Mouse (Mus musculus) limb, embryonic 15.5 days (tissue): ENCODE data around the gene Myh10. TPM values are rescaled to one million over a fixed set of nuclear protein-coding genes. Genes with fewer than 3 reads are reported as not detected.

ENCODE experiments used
- ATAC-seq: fragments of 200-750 bp; cut with Nextera tagmentation; 2 replicates; pipeline ENCODE4 v1.8.0; 2017; ENCODE audit warnings: low read depth, moderate TSS enrichment; ENCODE audit not compliant: insufficient number of reproducible peaks, low FRiP score, low TSS enrichment
- H3K27ac ChIP-seq: fragments of 300-500 bp; sonication (generic); 2 replicates; pipeline ENCODE4 v1.5.1; 2015; ENCODE audit warnings: moderate library complexity, mild to moderate bottlenecking, inconsistent platforms
- H3K27me3 ChIP-seq: fragments of 300-500 bp; sonication (generic); 2 replicates; pipeline ENCODE4 v1.6.1; 2015; ENCODE audit warnings: inconsistent platforms
- H3K36me3 ChIP-seq: fragments of 300-500 bp; sonication (generic); 2 replicates; pipeline ENCODE4 v1.6.1; 2015; ENCODE audit warnings: inconsistent platforms
- H3K4me1 ChIP-seq: fragments of 300-500 bp; sonication (generic); 2 replicates; pipeline ENCODE4 v1.6.1; 2015; ENCODE audit warnings: inconsistent platforms
- H3K4me2 ChIP-seq: fragments of 300-500 bp; sonication (generic); 2 replicates; pipeline ENCODE4 v1.6.1; 2015; ENCODE audit warnings: mild to moderate bottlenecking, inconsistent platforms
- H3K4me3 ChIP-seq: fragments of 300-500 bp; sonication (generic); 2 replicates; pipeline ENCODE4 v1.5.1; 2015; ENCODE audit warnings: mild to moderate bottlenecking, inconsistent platforms
- H3K9ac ChIP-seq: fragments of 300-500 bp; sonication (generic); 2 replicates; pipeline ENCODE4 v1.6.1; 2015; ENCODE audit warnings: inconsistent platforms
- H3K9me3 ChIP-seq: fragments of 300-500 bp; sonication (generic); 2 replicates; pipeline ENCODE4 v1.6.1; 2016; ENCODE audit warnings: inconsistent platforms
- WGBS: fragments of 180-500 bp; shearing (Covaris S2); methylation state at CpG from one replicate; pipeline ENCODE4 v1.1.7; 2015; 5-methylcytosine and 5-hydroxymethylcytosine counted together
- polyA plus RNA-seq: library from polyadenylated mRNA; unstranded; fragments of >200 nt; fragmentation: Nextera tagmentation; extraction: Ambion mirVana; gene quantifications from 2 replicates; pipeline ENCODE4 v1.2.1, GENCODE M21; 2015

Gene Myh10
- polyA plus RNA-seq, 1 experiment from 2014 or later, result 106 TPM

- no peaks in the 10 kb centered on the region for H3K9me3 ChIP-seq
- H3K27me3 ChIP-seq, result no peaks in the 10 kb centered on the region
- ATAC-seq, result no peak
- no peaks in the 10 kb centered on the region for H3K4me1 ChIP-seq
- no peak overlapping the region for H3K4me3 ChIP-seq
- H3K4me2 ChIP-seq, result no peak overlapping the region
- no peak overlapping the region for H3K27ac ChIP-seq
- peaks cover 79% of the 10 kb centered on the region for H3K36me3 ChIP-seq
- 85% methylated on average over 14 of the region's 14 CpGs for WGBS
- H3K9ac ChIP-seq, result no peak overlapping the region
These were observed 89.2 kb downstream of the Myh10 start for GRCm38 (mm10) chr11:68780466-68781114.

GRCm38 (mm10) chr11:68782336-68782735, 91.0 kb downstream of the Myh10 start:
- no peaks in the 10 kb centered on the region for H3K9me3 ChIP-seq
- H3K4me3 ChIP-seq, result no peak overlapping the region
- WGBS, result 79% methylated on average over 9 of the region's 9 CpGs
- no peak overlapping the region for H3K9ac ChIP-seq
- no peak for ATAC-seq
- peaks cover 82% of the 10 kb centered on the region for H3K36me3 ChIP-seq
- no peak overlapping the region for H3K4me2 ChIP-seq
- H3K27me3 ChIP-seq, result no peaks in the 10 kb centered on the region
- no peaks in the 10 kb centered on the region for H3K4me1 ChIP-seq
- H3K27ac ChIP-seq, result no peak overlapping the region

GRCm38 (mm10) chr11:68785813-68786212, 94.5 kb downstream of the Myh10 start:
- no peaks in the 10 kb centered on the region for H3K9me3 ChIP-seq
- WGBS, result 75% methylated on average over 8 of the region's 8 CpGs
- H3K36me3 ChIP-seq, result peaks cover 94% of the 10 kb centered on the region
- no peak overlapping the region for H3K9ac ChIP-seq
- H3K27ac ChIP-seq, result no peak overlapping the region
- ATAC-seq, result no peak
- H3K4me2 ChIP-seq, result no peak overlapping the region
- no peaks in the 10 kb centered on the region for H3K4me1 ChIP-seq
- no peaks in the 10 kb centered on the region for H3K27me3 ChIP-seq
- no peak overlapping the region for H3K4me3 ChIP-seq

GRCm38 (mm10) chr11:68787222-68787621, 95.9 kb downstream of the Myh10 start:
- 92% methylated on average over 9 of the region's 9 CpGs for WGBS

GRCm38 (mm10) chr11:68790720-68791119, 99.4 kb downstream of the Myh10 start:
- Histone ChIP-seq H3K27ac (no peak overlapping the region), H3K4me1 (no peaks in the 10 kb centered on the region), H3K27me3 (no peaks in the 10 kb centered on the region), H3K9me3 (no peaks in the 10 kb centered on the region), H3K4me3 (no peak overlapping the region), H3K9ac (no peak overlapping the region), H3K36me3 (peaks cover 97% of the 10 kb centered on the region), H3K4me2 (no peak overlapping the region)
- WGBS, result 88% methylated on average over 10 of the region's 10 CpGs
- no peak for ATAC-seq

More at GRCm38 (mm10) chr11:68787222-68787621, 95.9 kb downstream of the Myh10 start:
- Histone ChIP-seq H3K27ac (no peak overlapping the region), H3K9me3 (no peaks in the 10 kb centered on the region), H3K4me3 (no peak overlapping the region), H3K36me3 (peaks cover 95% of the 10 kb centered on the region), H3K27me3 (no peaks in the 10 kb centered on the region), H3K9ac (no peak overlapping the region), H3K4me2 (no peak overlapping the region), H3K4me1 (no peaks in the 10 kb centered on the region)
- ATAC-seq, result no peak

GRCm38 (mm10) chr11:68791794-68792193, 100.4 kb downstream of the Myh10 start:
- no peak for ATAC-seq
- Histone ChIP-seq H3K9me3 (no peaks in the 10 kb centered on the region), H3K36me3 (peaks cover 95% of the 10 kb centered on the region), H3K9ac (no peak overlapping the region), H3K27ac (no peak overlapping the region), H3K4me1 (no peaks in the 10 kb centered on the region), H3K27me3 (no peaks in the 10 kb centered on the region), H3K4me3 (no peak overlapping the region), H3K4me2 (no peak overlapping the region)
- 92% methylated on average over 9 of the region's 9 CpGs for WGBS

GRCm38 (mm10) chr11:68798258-68798657, 106.9 kb downstream of the Myh10 start:
- peaks cover 97% of the 10 kb centered on the region for H3K36me3 ChIP-seq
- ATAC-seq, result no peak
- no peaks in the 10 kb centered on the region for H3K27me3 ChIP-seq
- H3K9me3 ChIP-seq, result no peaks in the 10 kb centered on the region
- H3K4me2 ChIP-seq, result no peak overlapping the region
- no peaks in the 10 kb centered on the region for H3K4me1 ChIP-seq
- no peak overlapping the region for H3K9ac ChIP-seq
- no peak overlapping the region for H3K27ac ChIP-seq
- WGBS, result 96% methylated on average over 10 of the region's 10 CpGs
- H3K4me3 ChIP-seq, result no peak overlapping the region

GRCm38 (mm10) chr11:68805148-68805547, 113.8 kb downstream of the Myh10 start:
- no peak overlapping the region for H3K4me3 ChIP-seq
- H3K9ac ChIP-seq, result no peak overlapping the region
- no peaks in the 10 kb centered on the region for H3K4me1 ChIP-seq
- no peak overlapping the region for H3K27ac ChIP-seq
- no peaks in the 10 kb centered on the region for H3K9me3 ChIP-seq
- H3K36me3 ChIP-seq, result peaks cover 94% of the 10 kb centered on the region
- no peak overlapping the region for H3K4me2 ChIP-seq
- 59% methylated on average over 4 of the region's 4 CpGs for WGBS
- ATAC-seq, result no peak
- no peaks in the 10 kb centered on the region for H3K27me3 ChIP-seq

- 31% methylated on average over 6 of the region's 6 CpGs for WGBS
- H3K27me3 ChIP-seq, result no peaks in the 10 kb centered on the region
- H3K4me2 ChIP-seq, result no peak overlapping the region
- ATAC-seq, result no peak
- H3K9me3 ChIP-seq, result no peaks in the 10 kb centered on the region
- H3K4me1 ChIP-seq, result no peaks in the 10 kb centered on the region
- no peak overlapping the region for H3K27ac ChIP-seq
- no peak overlapping the region for H3K9ac ChIP-seq
- H3K4me3 ChIP-seq, result no peak overlapping the region
- H3K36me3 ChIP-seq, result peaks cover 93% of the 10 kb centered on the region
These were observed 116.4 kb downstream of the Myh10 start for GRCm38 (mm10) chr11:68807787-68808186.

GRCm38 (mm10) chr11:68811881-68812577, 120.7 kb downstream of the Myh10 start:
- H3K4me3 ChIP-seq, result no peak overlapping the region
- whole genome bisulfite sequencing, result 72% methylated on average over 9 of the region's 9 CpGs
- no peaks in the 10 kb centered on the region for H3K9me3 ChIP-seq
- no peaks in the 10 kb centered on the region for H3K4me1 ChIP-seq
- peaks cover 91% of the 10 kb centered on the region for H3K36me3 ChIP-seq
- no peaks in the 10 kb centered on the region for H3K27me3 ChIP-seq
- H3K9ac ChIP-seq, result no peak overlapping the region
- no peak for ATAC-seq
- no peak overlapping the region for H3K4me2 ChIP-seq
- no peak overlapping the region for H3K27ac ChIP-seq

- WGBS, result 88% methylated on average over 8 of the region's 8 CpGs
- no peak for ATAC-seq
- H3K27ac ChIP-seq, result no peak overlapping the region
- H3K4me3 ChIP-seq, result no peak overlapping the region
- H3K9me3 ChIP-seq, result no peaks in the 10 kb centered on the region
- H3K4me1 ChIP-seq, result no peaks in the 10 kb centered on the region
- no peak overlapping the region for H3K9ac ChIP-seq
- H3K4me2 ChIP-seq, result no peak overlapping the region
- no peaks in the 10 kb centered on the region for H3K27me3 ChIP-seq
- H3K36me3 ChIP-seq, result peaks cover 80% of the 10 kb centered on the region
These were observed 127.1 kb downstream of the Myh10 start for GRCm38 (mm10) chr11:68818416-68818815.

- Histone ChIP-seq H3K27ac (no peak overlapping the region), H3K36me3 (peaks cover 73% of the 10 kb centered on the region), H3K27me3 (no peaks in the 10 kb centered on the region), H3K4me3 (no peak overlapping the region), H3K4me1 (no peaks in the 10 kb centered on the region), H3K9me3 (no peaks in the 10 kb centered on the region), H3K4me2 (no peak overlapping the region), H3K9ac (no peak overlapping the region)
- 88% methylated on average over 14 of the region's 14 CpGs for WGBS
- no peak for ATAC-seq
These were observed 128.0 kb downstream of the Myh10 start for GRCm38 (mm10) chr11:68819226-68819805.
